16 mouse cellular contexts compared by ENCODE assay signal in genomic region chr19:28163195-28163594, GRCm38 (mm10).
"Had no signal": no experiment of that assay in that cellular context is flagged by ENCODE, and none has a peak within 500 bp of the region (broad histone marks: within the 10 kb centered on the region; RNA-seq: fewer than 3 reads in every experiment).

No protein-coding gene starts in this region.

- H3K4me3 ChIP-seq: neural tube, embryonic 12.5 days; neural tube, embryonic 13.5 days; neural tube, embryonic 15.5 days; stomach, embryonic 15.5 days had no signal

- H3K27me3 ChIP-seq: neural tube, embryonic 12.5 days; neural tube, embryonic 13.5 days; neural tube, embryonic 15.5 days; stomach, embryonic 15.5 days had no signal

- H3K27ac ChIP-seq: neural tube, embryonic 12.5 days; neural tube, embryonic 13.5 days; neural tube, embryonic 15.5 days; stomach, embryonic 15.5 days; stomach, postnatal 0 days had no signal

- H3K36me3 ChIP-seq: neural tube, embryonic 12.5 days; neural tube, embryonic 13.5 days; neural tube, embryonic 15.5 days; stomach, embryonic 15.5 days had no signal

- H3K4me1 ChIP-seq: neural tube, embryonic 12.5 days; neural tube, embryonic 15.5 days; stomach, embryonic 15.5 days had no signal

- DNase-seq: retina, postnatal 1 day; right cerebral cortex, adult 18-20 months; right cerebral cortex, postnatal 14 days; right cerebral cortex, postnatal 25 days; right cerebral cortex, postnatal 4 days; spleen, adult 18-20 months; thymus, adult 18-20 months; thymus, postnatal 14 days; thymus, postnatal 25 days; thymus, postnatal 36 days; thymus, postnatal 4 days had no signal
